Mouse (Mus musculus) neural tube, embryonic 13.5 days (tissue): ENCODE data around the gene Rab4b. TPM values are rescaled to one million over a fixed set of nuclear protein-coding genes. Genes with fewer than 3 reads are reported as not detected.
A peak's percentile ranks its signal among the peaks of the same experiment; 100 is the strongest.

ENCODE experiments used
- ATAC-seq: fragments of 200-750 bp; cut with Nextera tagmentation; 2 replicates; pipeline ENCODE4 v1.8.0; 2017; ENCODE audit warnings: low read depth, mild to moderate bottlenecking, moderate TSS enrichment, moderate library complexity
- H3K27ac ChIP-seq: fragments of 300-500 bp; sonication (generic); replicated peaks from 2 replicates; pipeline ENCODE4 v1.5.1; 2015; ENCODE audit warnings: moderate library complexity, mild to moderate bottlenecking, inconsistent platforms
- H3K27me3 ChIP-seq: fragments of 300-500 bp; sonication (generic); 2 replicates; pipeline ENCODE4 v1.6.1; 2015; ENCODE audit warnings: mild to moderate bottlenecking, inconsistent platforms
- H3K36me3 ChIP-seq: fragments of 300-500 bp; sonication (generic); 2 replicates; pipeline ENCODE4 v1.6.1; 2015; ENCODE audit warnings: mild to moderate bottlenecking, inconsistent platforms
- H3K4me1 ChIP-seq: fragments of 300-500 bp; sonication (generic); replicated peaks from 2 replicates; pipeline ENCODE4 v1.6.1; 2015; ENCODE audit warnings: inconsistent platforms
- H3K4me2 ChIP-seq: fragments of 300-500 bp; sonication (generic); 2 replicates; pipeline ENCODE4 v1.6.1; 2015; ENCODE audit warnings: inconsistent platforms, mild to moderate bottlenecking, moderate library complexity
- H3K4me3 ChIP-seq: fragments of 300-500 bp; sonication (generic); 2 replicates; pipeline ENCODE4 v1.5.1; 2015; ENCODE audit warnings: mild to moderate bottlenecking, inconsistent platforms
- H3K9ac ChIP-seq: fragments of 300-500 bp; sonication (generic); 2 replicates; pipeline ENCODE4 v1.6.1; 2015; ENCODE audit warnings: moderate library complexity, mild to moderate bottlenecking, inconsistent platforms
- H3K9me3 ChIP-seq: fragments of 300-500 bp; sonication (generic); 2 replicates; pipeline ENCODE4 v1.6.1; 2016; ENCODE audit warnings: inconsistent platforms
- WGBS: fragments of 180-500 bp; shearing (Covaris S2); methylation state at CpG from one replicate; pipeline ENCODE4 v1.1.7; 2015; 5-methylcytosine and 5-hydroxymethylcytosine counted together
- polyA plus RNA-seq: library from polyadenylated mRNA; unstranded; fragments of >200 nt; fragmentation: Nextera tagmentation; extraction: Ambion mirVana; gene quantifications from 2 replicates; pipeline ENCODE4 v1.2.1, GENCODE M21; 2015

Gene Rab4b
- polyA plus RNA-seq, 1 experiment from 2014 or later, result 125 TPM

- Histone ChIP-seq H3K27ac (peak overlapping the region; percentile 98), H3K9me3 (no peaks in the 10 kb centered on the region), H3K4me3 (peak overlapping the region; percentile 73), H3K9ac (peak overlapping the region; percentile 91), H3K27me3 (no peaks in the 10 kb centered on the region), H3K4me2 (peak overlapping the region; percentile 75), H3K4me1 (peaks cover 61% of the 10 kb centered on the region), H3K36me3 (peaks cover 45% of the 10 kb centered on the region)
- 4% methylated on average over 8 of the region's 8 CpGs for WGBS
- ATAC-seq, result no peak; the same call in 1 of the 2 replicates
Measured at GRCm38 (mm10) chr7:27165696-27166095, 13.0 kb downstream of the Rab4b start.

GRCm38 (mm10) chr7:27165007-27165655, 13.6 kb downstream of the Rab4b start:
- Histone ChIP-seq H3K4me2 (peak overlapping the region; percentile 75), H3K4me1 (peaks cover 66% of the 10 kb centered on the region), H3K27me3 (no peaks in the 10 kb centered on the region), H3K4me3 (peak overlapping the region; percentile 73), H3K27ac (peak overlapping the region; percentile 98; the same call in 1 of the 2 replicates), H3K36me3 (peaks cover 42% of the 10 kb centered on the region), H3K9ac (peak overlapping the region; percentile 91), H3K9me3 (no peaks in the 10 kb centered on the region)
- 73% methylated on average over 23 of the region's 23 CpGs for WGBS
- ATAC-seq, result 0 out of 2 replicates have a peak, but pooled peaks have one; percentile 4

- no peak for ATAC-seq
- H3K9me3 ChIP-seq, result no peaks in the 10 kb centered on the region
- peak overlapping the region; percentile 75 for H3K4me2 ChIP-seq
- H3K27ac ChIP-seq, result no peak overlapping the region
- H3K9ac ChIP-seq, result peak overlapping the region; percentile 91
- peaks cover 73% of the 10 kb centered on the region for H3K4me1 ChIP-seq
- peaks cover 43% of the 10 kb centered on the region for H3K36me3 ChIP-seq
- 81% methylated on average over 33 of the region's 33 CpGs for WGBS
- H3K4me3 ChIP-seq, result peak overlapping the region; percentile 73
- no peaks in the 10 kb centered on the region for H3K27me3 ChIP-seq
Measured at GRCm38 (mm10) chr7:27164112-27164947, 14.4 kb downstream of the Rab4b start.

GRCm38 (mm10) chr7:27163450-27163805, 15.3 kb downstream of the Rab4b start:
- H3K36me3 ChIP-seq, result peaks cover 47% of the 10 kb centered on the region
- peak overlapping the region; percentile 23 for H3K4me3 ChIP-seq
- ATAC-seq, result no peak

GRCm38 (mm10) chr7:27162780-27163449, 15.8 kb downstream of the Rab4b start:
- Histone ChIP-seq H3K4me2 (peak overlapping the region; percentile 75), H3K9ac (peak overlapping the region; percentile 91), H3K27me3 (no peaks in the 10 kb centered on the region), H3K9me3 (no peaks in the 10 kb centered on the region), H3K27ac (no peak overlapping the region), H3K4me1 (peaks cover 72% of the 10 kb centered on the region), H3K4me3 (peak overlapping the region; percentile 23), H3K36me3 (peaks cover 52% of the 10 kb centered on the region)
- ATAC-seq, result no peak
- WGBS, result 84% methylated on average over 5 of the region's 5 CpGs

More at GRCm38 (mm10) chr7:27163450-27163805, 15.3 kb downstream of the Rab4b start:
- H3K27ac ChIP-seq, result no peak overlapping the region
- peak overlapping the region; percentile 75 for H3K4me2 ChIP-seq
- peaks cover 73% of the 10 kb centered on the region for H3K4me1 ChIP-seq
- peak overlapping the region; percentile 91 for H3K9ac ChIP-seq
- 81% methylated on average over 5 of the region's 5 CpGs for WGBS
- no peaks in the 10 kb centered on the region for H3K9me3 ChIP-seq
- H3K27me3 ChIP-seq, result no peaks in the 10 kb centered on the region

- Histone ChIP-seq H3K27ac (no peak overlapping the region), H3K9me3 (no peaks in the 10 kb centered on the region), H3K4me3 (no peak overlapping the region), H3K36me3 (peaks cover 60% of the 10 kb centered on the region), H3K27me3 (no peaks in the 10 kb centered on the region), H3K4me1 (peaks cover 62% of the 10 kb centered on the region), H3K9ac (peak overlapping the region; percentile 50), H3K4me2 (0 out of 2 replicates have a peak overlapping the region, but pooled peaks have one; percentile 13)
- WGBS, result 87% methylated on average over 4 of the region's 4 CpGs
- no peak for ATAC-seq
Measured at GRCm38 (mm10) chr7:27161744-27162143, 17.0 kb downstream of the Rab4b start.

GRCm38 (mm10) chr7:27160921-27161320, 17.8 kb downstream of the Rab4b start:
- no peak for ATAC-seq
- Histone ChIP-seq H3K4me2 (no peak overlapping the region), H3K27me3 (no peaks in the 10 kb centered on the region), H3K9ac (peak overlapping the region; percentile 50; the same call in 1 of the 2 replicates), H3K9me3 (no peaks in the 10 kb centered on the region), H3K36me3 (peaks cover 60% of the 10 kb centered on the region), H3K27ac (no peak overlapping the region), H3K4me3 (no peak overlapping the region), H3K4me1 (peaks cover 62% of the 10 kb centered on the region)
- 90% methylated on average over 3 of the region's 3 CpGs for WGBS

GRCm38 (mm10) chr7:27159882-27160281, 18.8 kb downstream of the Rab4b start:
- H3K27me3 ChIP-seq, result no peaks in the 10 kb centered on the region
- H3K36me3 ChIP-seq, result peaks cover 57% of the 10 kb centered on the region
- WGBS, result 18% methylated on average over 8 of the region's 8 CpGs
- no peak overlapping the region for H3K4me3 ChIP-seq
- H3K9me3 ChIP-seq, result no peaks in the 10 kb centered on the region
- 0 out of 2 replicates have a peak overlapping the region, but pooled peaks have one; percentile 30 for H3K27ac ChIP-seq
- no peak overlapping the region for H3K4me2 ChIP-seq
- peak; percentile 86 for ATAC-seq
- H3K9ac ChIP-seq, result no peak overlapping the region
- H3K4me1 ChIP-seq, result peaks cover 54% of the 10 kb centered on the region

- Histone ChIP-seq H3K4me3 (no peak overlapping the region), H3K9ac (no peak overlapping the region), H3K4me1 (peaks cover 48% of the 10 kb centered on the region), H3K36me3 (peaks cover 51% of the 10 kb centered on the region), H3K27ac (no peak overlapping the region), H3K4me2 (no peak overlapping the region), H3K27me3 (no peaks in the 10 kb centered on the region), H3K9me3 (no peaks in the 10 kb centered on the region)
- WGBS, result 92% methylated on average over 6 of the region's 6 CpGs
- ATAC-seq, result no peak
Measured at GRCm38 (mm10) chr7:27159256-27159655, 19.4 kb downstream of the Rab4b start.

GRCm38 (mm10) chr7:27158171-27158570, 20.5 kb downstream of the Rab4b start:
- ATAC-seq, result no peak
- WGBS, result 95% methylated on average over 9 of the region's 9 CpGs
- no peak overlapping the region for H3K4me3 ChIP-seq

GRCm38 (mm10) chr7:27156005-27156404, 22.7 kb downstream of the Rab4b start:
- no peaks in the 10 kb centered on the region for H3K9me3 ChIP-seq
- peaks cover 15% of the 10 kb centered on the region for H3K4me1 ChIP-seq
- no peaks in the 10 kb centered on the region for H3K27me3 ChIP-seq
- peaks cover 28% of the 10 kb centered on the region for H3K36me3 ChIP-seq
- H3K4me2 ChIP-seq, result no peak overlapping the region
- ATAC-seq, result no peak
- H3K9ac ChIP-seq, result no peak overlapping the region
- no peak overlapping the region for H3K4me3 ChIP-seq
- H3K27ac ChIP-seq, result no peak overlapping the region
- 83% methylated on average over 13 of the region's 13 CpGs for WGBS

More at GRCm38 (mm10) chr7:27158171-27158570, 20.5 kb downstream of the Rab4b start:
- no peaks in the 10 kb centered on the region for H3K9me3 ChIP-seq
- no peaks in the 10 kb centered on the region for H3K27me3 ChIP-seq
- no peak overlapping the region for H3K9ac ChIP-seq
- H3K27ac ChIP-seq, result no peak overlapping the region
- H3K4me1 ChIP-seq, result peaks cover 37% of the 10 kb centered on the region
- H3K4me2 ChIP-seq, result no peak overlapping the region
- peaks cover 44% of the 10 kb centered on the region for H3K36me3 ChIP-seq
